Comparison of ENCODE assay signal across 11 mouse cellular contexts in genomic region chr15:82164496-82164895, GRCm38 (mm10). TPM values are rescaled to one million over a fixed set of nuclear protein-coding genes. Genes with fewer than 3 reads are reported as not detected.
DNase-seq lines count a peak whose midpoint lies in the region; ATAC-seq and TF ChIP-seq lines count a peak whose summit lies in the region.
"Had no signal": no experiment of that assay in that cellular context is flagged by ENCODE, and none has a peak within 500 bp of the region (broad histone marks: within the 10 kb centered on the region; RNA-seq: fewer than 3 reads in every experiment).

No protein-coding gene starts in this region.

- no peak for DNase-seq in kidney, postnatal 14 days
- DNase-seq in retina, embryonic 14.5 days (ENCODE audit: low spot score) = no peak
- DNase-seq in right cerebral cortex, postnatal 25 days = no peak
- DNase-seq: cerebellum, adult 18-20 months; gastrocnemius, postnatal 14 days; kidney, adult 9 months had no signal

- H3K9me3 ChIP-seq in kidney, embryonic 15.5 days (replicated peaks) = no peaks in the 10 kb centered on the region
- no peaks in the 10 kb centered on the region for H3K9me3 ChIP-seq in E14TG2a.4 (ENCODE audit: low read length)
- no peaks in the 10 kb centered on the region for H3K9me3 ChIP-seq in embryonic facial prominence, embryonic 15.5 days (replicated peaks)
- no peaks in the 10 kb centered on the region for H3K9me3 ChIP-seq in liver, embryonic 16.5 days (replicated peaks; ENCODE audit: control insufficient read depth, low read length)
- H3K9me3 ChIP-seq: megakaryocyte, embryonic 14.5 days had no signal

- TF ChIP-seq CTCF in E14TG2a.4 (conservative IDR thresholded peaks at IDR 0.05; ENCODE audit: low read length) = no peak

- 0 out of 2 replicates have a peak, but pooled peaks have one; percentile 14 for ATAC-seq in kidney, embryonic 15.5 days (replicated peaks; ENCODE audit: low FRiP score)
- no peak for ATAC-seq in embryonic facial prominence, embryonic 15.5 days (ENCODE audit: insufficient number of reproducible peaks, low FRiP score, low TSS enrichment, low read depth)
- peak; percentile 58 for ATAC-seq in liver, embryonic 16.5 days (ENCODE audit: low read depth)

- peaks cover 86% of the 10 kb centered on the region for H3K4me1 ChIP-seq in kidney, embryonic 15.5 days
- peaks cover 98% of the 10 kb centered on the region for H3K4me1 ChIP-seq in E14TG2a.4 (replicated peaks; ENCODE audit: low read depth, low read length)
- H3K4me1 ChIP-seq in embryonic facial prominence, embryonic 15.5 days = peaks cover 62% of the 10 kb centered on the region
- peaks cover 62% of the 10 kb centered on the region for H3K4me1 ChIP-seq in liver, embryonic 16.5 days (ENCODE audit: control insufficient read depth, low read depth, low read length)

- peak overlapping the region; percentile 33 for H3K27ac ChIP-seq in kidney, embryonic 15.5 days
- 0 out of 2 replicates have a peak overlapping the region, but pooled peaks have one; percentile 22 for H3K27ac ChIP-seq in embryonic facial prominence, embryonic 15.5 days (replicated peaks)
- H3K27ac ChIP-seq in liver, embryonic 16.5 days (ENCODE audit: low read length) = peak overlapping the region; percentile 75

- H3K27me3 ChIP-seq in kidney, embryonic 15.5 days = no peaks in the 10 kb centered on the region
- H3K27me3 ChIP-seq in E14TG2a.4 (ENCODE audit: insufficient read depth, low read length) = no peaks in the 10 kb centered on the region
- no peaks in the 10 kb centered on the region for H3K27me3 ChIP-seq in embryonic facial prominence, embryonic 15.5 days
- no peaks in the 10 kb centered on the region for H3K27me3 ChIP-seq in liver, embryonic 16.5 days (ENCODE audit: control insufficient read depth, insufficient read depth, low read depth, low read length)
- H3K27me3 ChIP-seq: megakaryocyte, embryonic 14.5 days had no signal

- no peak overlapping the region for H3K4me3 ChIP-seq in kidney, embryonic 15.5 days (replicated peaks)
- H3K4me3 ChIP-seq in E14TG2a.4 (replicated peaks; ENCODE audit: low read length) = 0 out of 2 replicates have a peak overlapping the region, but pooled peaks have one; percentile 27
- H3K4me3 ChIP-seq in embryonic facial prominence, embryonic 15.5 days (replicated peaks) = no peak overlapping the region
- H3K4me3 ChIP-seq in liver, embryonic 16.5 days (ENCODE audit: low read depth, low read length) = no peak overlapping the region

- H3K36me3 ChIP-seq in kidney, embryonic 15.5 days = no peaks in the 10 kb centered on the region
- H3K36me3 ChIP-seq in E14TG2a.4 (ENCODE audit: insufficient read depth, low read length) = peaks cover 45% of the 10 kb centered on the region
- H3K36me3 ChIP-seq in embryonic facial prominence, embryonic 15.5 days = no peaks in the 10 kb centered on the region
- no peaks in the 10 kb centered on the region for H3K36me3 ChIP-seq in liver, embryonic 16.5 days (ENCODE audit: control insufficient read depth, insufficient read depth)

- H3K4me2 ChIP-seq in kidney, embryonic 15.5 days = no peak overlapping the region
- no peak overlapping the region for H3K4me2 ChIP-seq in embryonic facial prominence, embryonic 15.5 days (replicated peaks)
- peak overlapping the region; percentile 36 for H3K4me2 ChIP-seq in liver, embryonic 16.5 days (ENCODE audit: low read depth, low read length)

- H3K9ac ChIP-seq in kidney, embryonic 15.5 days = no peak overlapping the region
- H3K9ac ChIP-seq in embryonic facial prominence, embryonic 15.5 days = no peak overlapping the region
- peak overlapping the region; percentile 0; the same call in 1 of the 2 replicates for H3K9ac ChIP-seq in liver, embryonic 16.5 days (ENCODE audit: low read depth, low read length)

- 67% methylated on average over 7 of the region's 7 CpGs for WGBS in kidney, embryonic 15.5 days
- WGBS in embryonic facial prominence, embryonic 15.5 days = 64% methylated on average over 7 of the region's 7 CpGs
- 16% methylated on average over 7 of the region's 7 CpGs for WGBS in liver, embryonic 16.5 days (ENCODE audit: insufficient replicate concordance)

RNA-seq across cellular contexts. Expression of gene Srebf2, which starts 17.5 kb away (rescaled TPM):
- 126 and 147 TPM in 2 replicates for polyA plus RNA-seq in kidney, embryonic 15.5 days (2015; fragmentation: Nextera tagmentation; extraction: Ambion mirVana)
- polyA plus RNA-seq in embryonic facial prominence, embryonic 15.5 days (2015; fragmentation: Nextera tagmentation; extraction: Ambion mirVana) = 159 and 162 TPM in 2 replicates
- 51.9 and 53.2 TPM in 2 replicates for polyA plus RNA-seq in liver, embryonic 16.5 days (2015; fragmentation: Nextera tagmentation; extraction: Ambion mirVana)

RNA-seq across cellular contexts. Expression of gene Ccdc134, which starts 36.8 kb away (rescaled TPM):
- 18.4 and 19.8 TPM in 2 replicates for polyA plus RNA-seq in kidney, embryonic 15.5 days (2015; fragmentation: Nextera tagmentation; extraction: Ambion mirVana)
- polyA plus RNA-seq in embryonic facial prominence, embryonic 15.5 days (2015; fragmentation: Nextera tagmentation; extraction: Ambion mirVana) = 27.6 and 31.1 TPM in 2 replicates
- 5.3 and 5.5 TPM in 2 replicates for polyA plus RNA-seq in liver, embryonic 16.5 days (2015; fragmentation: Nextera tagmentation; extraction: Ambion mirVana)

RNA-seq across cellular contexts. Expression of gene Shisa8, which starts 48.1 kb away (rescaled TPM):
- 0.44 and 0.45 TPM in 2 replicates for polyA plus RNA-seq in kidney, embryonic 15.5 days (2015; fragmentation: Nextera tagmentation; extraction: Ambion mirVana)
- polyA plus RNA-seq in embryonic facial prominence, embryonic 15.5 days (2015; fragmentation: Nextera tagmentation; extraction: Ambion mirVana) = 1.5 and 2.9 TPM in 2 replicates
- polyA plus RNA-seq in liver, embryonic 16.5 days (2015; fragmentation: Nextera tagmentation; extraction: Ambion mirVana) = 0.11 TPM in 2 replicates

RNA-seq across cellular contexts. Expression of gene Tnfrsf13c, which starts 59.7 kb away (rescaled TPM):
- 0.10 TPM in 1 of 2 replicates, not detected in the other for polyA plus RNA-seq in kidney, embryonic 15.5 days (2015; fragmentation: Nextera tagmentation; extraction: Ambion mirVana)
- 0.58 and 0.61 TPM in 2 replicates for polyA plus RNA-seq in embryonic facial prominence, embryonic 15.5 days (2015; fragmentation: Nextera tagmentation; extraction: Ambion mirVana)
- polyA plus RNA-seq in liver, embryonic 16.5 days (2015; fragmentation: Nextera tagmentation; extraction: Ambion mirVana) = 0.40 and 0.93 TPM in 2 replicates

Comparison
In these comparisons a context has a peak if more than half of its experiments do, and no peak if none do; other contexts are left out.
1. H3K27ac ChIP-seq: peak in every context shown above with its lines; median percentile 75 in liver, embryonic 16.5 days; 33 in kidney, embryonic 15.5 days; 22 in embryonic facial prominence, embryonic 15.5 days.